Mouse (Mus musculus): ENCODE measurements at regions not wholly inside any gene's neighbourhood (a gene's known extent, or its start where the extent isn't known, plus 50 kb on each side); places are given as distances from the start of the nearest gene placed in this dataset.

- DNase-seq (ENCODE audit: low read depth), result no peak
Observed at GRCm38 (mm10) chr5:111659229-111659628, 74.5 kb upstream of the Gm26897 start.

DNA sequence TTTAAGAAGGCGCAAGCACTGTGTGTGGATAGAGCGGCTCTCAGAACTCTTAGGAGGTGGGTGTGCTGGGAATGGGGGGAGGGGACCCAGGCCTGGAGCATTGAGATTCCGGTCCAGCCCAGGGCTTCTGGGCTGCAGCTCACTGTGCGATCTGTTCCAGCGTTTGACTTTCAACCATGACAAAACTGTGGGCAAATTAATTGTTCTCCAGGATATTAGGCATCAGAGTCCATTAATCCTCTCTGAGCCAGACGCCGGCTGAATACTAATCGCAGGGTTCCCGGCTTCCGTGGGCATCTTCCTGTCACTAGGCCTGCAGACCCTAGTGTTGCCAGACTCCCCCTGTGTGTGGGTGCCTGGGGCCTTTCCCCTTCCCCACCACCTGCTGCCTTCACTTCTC, 73.3 kb upstream of the Gm26897 start:
- DNase-seq (ENCODE audit: low read depth), result no peak

DNA sequence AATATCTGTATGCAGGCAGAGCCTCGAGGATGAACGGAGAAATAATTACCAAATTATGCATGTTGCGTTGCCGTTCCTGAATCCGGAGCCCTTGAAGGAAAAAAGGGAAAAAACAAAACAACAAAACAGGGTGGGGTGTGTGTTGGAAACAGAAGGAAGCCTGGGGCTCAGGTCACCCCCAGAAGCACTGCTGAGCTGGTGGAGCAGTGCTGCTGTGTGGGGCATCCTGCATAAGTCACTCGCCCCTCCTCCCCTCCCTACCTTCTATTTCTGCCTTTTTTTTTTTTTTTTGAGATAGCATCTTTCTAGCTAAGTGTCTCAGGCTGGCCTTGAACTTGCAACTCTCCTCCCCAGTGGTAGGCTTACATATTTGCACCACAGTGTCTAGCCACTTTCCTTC, 72.8 kb upstream of the Gm26897 start:
- no peak for DNase-seq (ENCODE audit: low read depth)

DNA sequence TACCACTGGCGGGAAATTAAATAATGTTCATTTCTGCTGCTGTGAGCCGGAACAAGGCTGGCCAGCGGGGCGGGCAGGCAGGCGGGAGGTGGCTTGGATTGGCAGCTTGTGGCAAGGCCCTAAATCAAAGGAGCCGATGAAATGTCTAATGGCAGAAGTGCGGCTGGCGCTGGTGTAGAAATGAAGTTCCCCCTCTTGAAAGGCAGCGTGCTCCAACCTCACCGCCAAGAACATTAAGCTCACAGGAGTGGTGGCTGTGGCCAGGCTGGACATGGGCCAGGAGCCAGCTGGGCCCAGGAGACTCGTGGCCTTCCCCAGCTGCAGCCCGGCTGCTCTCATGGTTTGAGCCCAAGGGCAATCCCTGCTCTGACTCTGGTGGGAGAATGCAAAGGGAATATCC, 71.8 kb upstream of the Gm26897 start:
- DNase-seq (ENCODE audit: low read depth), result no peak

- DNase-seq (ENCODE audit: low read depth), result no peak
Observed at GRCm38 (mm10) chr5:111663831-111664230, 69.9 kb upstream of the Gm26897 start.

DNA sequence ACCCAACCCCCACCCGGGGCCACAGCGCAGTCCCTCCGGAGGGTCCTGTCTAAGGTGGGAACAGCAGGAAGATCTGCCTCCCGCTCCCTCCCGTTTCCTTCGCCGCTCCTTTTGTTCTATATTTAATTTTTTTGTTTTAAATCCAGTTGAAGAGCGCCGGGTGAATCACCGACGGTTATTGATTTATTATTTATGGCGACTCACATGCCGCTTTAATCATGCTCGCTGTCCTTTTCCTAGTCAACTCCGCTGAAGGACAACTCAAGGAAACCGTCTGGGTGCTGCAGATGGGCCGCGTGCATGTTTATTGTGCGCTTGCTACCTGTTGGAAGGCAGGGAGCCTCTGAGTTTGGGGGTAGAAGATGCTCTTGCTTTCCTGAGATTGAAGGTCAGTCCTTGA, 68.3 kb upstream of the Gm26897 start:
- no peak for DNase-seq (ENCODE audit: low read depth)

- no peak for DNase-seq (ENCODE audit: low read depth)
Observed at GRCm38 (mm10) chr5:111666007-111666406, 67.7 kb upstream of the Gm26897 start.

- DNase-seq (ENCODE audit: low read depth), result no peak
Observed at GRCm38 (mm10) chr5:111667901-111668300, 65.8 kb upstream of the Gm26897 start.

GRCm38 (mm10) chr5:111669139-111669538, 64.6 kb upstream of the Gm26897 start:
- DNase-seq (ENCODE audit: low read depth), result no peak

GRCm38 (mm10) chr5:111671762-111672161, 62.0 kb upstream of the Gm26897 start:
- no peak for DNase-seq (ENCODE audit: low read depth)

GRCm38 (mm10) chr5:111674976-111675672, 58.6 kb upstream of the Gm26897 start:
- no peak for DNase-seq (ENCODE audit: low read depth)

DNA sequence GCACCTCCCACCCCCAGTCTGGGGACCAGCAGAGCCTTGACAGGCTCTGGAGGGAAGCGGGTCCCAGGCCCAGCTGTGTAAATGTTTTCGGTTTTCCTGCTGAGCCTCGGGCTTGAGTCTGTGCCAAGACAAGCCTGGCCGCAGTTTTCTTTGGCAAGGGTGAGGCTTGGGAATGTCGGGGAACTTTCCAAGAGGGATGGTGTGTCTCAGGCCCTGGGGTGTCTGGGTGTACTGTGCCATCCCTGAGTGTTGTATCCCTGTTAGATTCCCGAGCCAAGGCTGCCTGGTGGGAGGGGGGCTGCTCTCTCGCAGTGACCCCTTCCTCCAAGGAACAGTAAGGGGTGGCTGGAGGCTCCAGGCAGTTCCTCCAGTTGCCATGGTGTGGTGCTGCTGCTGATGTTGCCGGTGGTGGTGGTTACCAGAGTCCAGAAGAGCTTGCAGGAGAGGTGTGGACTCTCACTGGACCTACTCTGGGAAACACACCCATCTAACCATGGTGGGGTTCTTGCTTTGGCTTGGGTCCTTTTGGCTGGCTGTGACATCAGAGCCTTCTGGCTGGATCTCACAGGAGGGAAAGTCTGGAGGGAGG, 58.0 kb upstream of the Gm26897 start:
- DNase-seq (ENCODE audit: low read depth), result peak; percentile 97

- DNase-seq (ENCODE audit: low read depth), result no peak
Observed at GRCm38 (mm10) chr5:111677847-111678311, 55.8 kb upstream of the Gm26897 start.

- DNase-seq (ENCODE audit: low read depth), result no peak
Observed at GRCm38 (mm10) chr5:111678496-111678895, 55.2 kb upstream of the Gm26897 start.

DNA sequence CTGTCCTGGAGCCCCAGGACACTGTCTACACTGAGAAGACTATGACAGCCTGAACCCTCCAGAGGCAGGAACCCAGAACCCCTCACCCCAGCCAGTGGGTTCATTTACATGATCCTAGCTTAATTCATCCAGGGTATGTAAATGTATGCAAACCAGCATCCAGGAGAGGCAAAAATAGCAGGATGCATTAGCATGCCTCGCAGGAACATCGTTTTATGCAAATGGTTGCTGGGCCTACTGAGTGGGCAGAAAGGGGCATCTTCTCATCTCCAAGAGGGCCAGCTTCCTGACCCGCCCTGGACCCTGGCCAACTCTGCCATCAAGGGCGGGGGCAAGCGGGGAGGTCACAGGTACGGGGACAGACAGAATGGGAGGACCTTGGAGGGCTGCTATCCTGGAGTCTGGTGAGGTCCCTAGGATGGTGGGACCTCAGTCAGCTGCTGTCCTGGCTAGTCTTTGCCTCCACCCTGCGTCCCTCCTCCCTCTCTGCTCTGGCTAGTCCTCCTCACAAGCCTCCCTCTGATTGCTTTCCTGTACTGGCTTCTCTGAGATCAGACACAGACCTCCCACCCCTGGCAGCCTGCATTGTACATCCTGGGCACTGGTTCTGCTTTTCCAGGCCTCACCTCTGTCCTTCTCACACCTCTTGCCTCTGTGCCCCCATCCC, 52.2 kb upstream of the Gm26897 start:
- no peak for DNase-seq (ENCODE audit: low read depth)

DNA sequence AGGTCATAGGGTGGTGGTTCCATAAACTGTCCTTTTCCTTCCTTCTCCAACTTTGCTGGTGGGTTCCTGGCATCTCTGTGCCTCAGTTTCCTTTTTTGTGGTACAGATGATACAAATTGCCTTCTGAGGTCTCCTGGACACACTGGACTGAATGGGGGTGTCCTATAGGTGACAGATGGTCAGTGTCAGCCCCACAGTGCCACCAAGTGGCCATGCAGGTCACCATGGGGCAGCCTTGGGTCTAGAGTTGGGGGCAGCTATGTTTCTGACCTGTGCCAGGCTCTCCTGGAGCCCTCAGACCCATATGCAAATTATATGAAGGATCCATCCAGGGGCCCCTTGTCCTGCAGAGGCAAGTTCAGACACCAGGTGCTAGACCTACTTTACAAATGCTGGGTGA, 50.8 kb upstream of the Gm26897 start:
- DNase-seq (ENCODE audit: low read depth), result peak; percentile 63
